Mouse (Mus musculus): ENCODE measurements around the gene Slc4a11.
"Not testable (repeated sequence)": the region's sequence is repeated elsewhere in the genome, so short reads cannot be mapped to it uniquely, and the experiment has no call there.

Slc4a11 gene

DNA sequence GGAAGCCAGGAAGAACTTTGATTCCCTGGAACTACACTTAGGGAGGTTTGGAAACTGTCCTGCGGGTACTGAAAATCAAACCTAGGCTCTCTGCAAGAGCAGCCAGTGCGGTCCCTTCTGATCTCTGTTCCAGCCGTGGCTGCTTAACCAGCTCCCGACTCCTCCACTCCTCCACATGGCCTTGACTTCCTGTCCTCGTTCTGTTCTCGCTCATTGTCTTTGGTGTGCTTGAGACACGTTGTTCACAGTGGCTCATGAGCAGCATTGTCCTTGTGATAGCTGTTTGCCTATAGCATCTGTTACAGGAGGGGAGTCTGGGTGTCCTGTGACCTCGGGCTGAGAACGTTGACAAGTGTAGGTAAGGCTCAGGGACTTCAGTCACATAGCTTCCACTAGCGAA, 20.1 kb downstream of the Slc4a11 start:
- no peak for DNase-seq

DNA sequence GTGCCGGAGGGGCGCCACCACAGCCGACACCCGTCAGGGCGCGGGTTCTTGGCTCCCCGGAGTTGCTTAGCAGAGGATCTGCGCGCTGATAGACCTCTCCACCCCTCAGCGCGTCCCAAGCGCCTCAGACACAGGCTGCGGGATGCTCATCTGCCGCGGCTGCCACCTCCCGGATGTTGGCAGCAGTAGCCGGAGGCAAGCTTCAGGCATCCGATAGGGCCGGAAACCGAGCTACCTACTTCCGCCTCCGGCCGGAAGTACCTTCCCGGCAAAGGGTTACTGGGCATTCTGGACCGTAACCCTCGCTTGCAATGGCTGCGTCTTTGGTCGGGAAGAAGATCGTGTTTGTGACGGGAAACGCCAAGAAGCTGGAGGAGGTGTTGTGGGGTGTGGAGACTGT, 29.8 kb downstream of the Slc4a11 start, which contains the start of gene Itpa:
Gene Itpa (plus strand): TSS at position 52 of the 400 bp plus-strand sequence.
- peak; percentile 92 for DNase-seq

DNA sequence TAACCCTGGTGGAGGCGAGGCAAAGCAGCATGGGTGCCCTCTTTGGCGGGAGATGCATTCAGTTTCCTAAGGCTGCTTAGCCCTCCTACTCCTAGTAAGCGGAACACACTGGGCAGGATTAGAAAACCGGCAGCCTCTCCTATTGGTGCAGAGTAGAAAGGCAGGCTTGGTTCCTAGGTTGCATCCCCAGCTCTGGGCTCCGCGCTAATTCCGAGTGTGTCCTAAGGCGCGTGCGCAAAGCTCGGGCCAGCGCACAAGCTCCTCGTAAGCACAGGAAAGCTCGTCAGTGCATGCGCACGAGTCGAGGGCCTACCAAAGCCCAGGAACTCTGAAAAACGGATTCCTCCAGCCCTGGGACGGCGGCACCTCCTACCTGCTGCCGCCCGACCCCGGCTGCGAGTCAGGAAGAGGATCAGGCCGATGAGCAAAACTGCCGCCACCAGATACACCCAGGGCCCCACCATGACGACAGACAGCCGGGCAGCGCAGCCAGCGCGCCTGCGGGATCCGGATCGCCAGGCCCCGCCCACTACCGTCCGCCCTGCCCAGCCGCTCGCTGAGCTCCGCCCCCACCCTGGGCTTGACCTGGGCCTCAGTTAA, 33.1 kb downstream of the Slc4a11 start, which contains the start of gene Ddrgk1:
Gene Ddrgk1 (minus strand): TSS at position 558 of the 600 bp plus-strand sequence.
- DNase-seq = peak; percentile 96

DNA sequence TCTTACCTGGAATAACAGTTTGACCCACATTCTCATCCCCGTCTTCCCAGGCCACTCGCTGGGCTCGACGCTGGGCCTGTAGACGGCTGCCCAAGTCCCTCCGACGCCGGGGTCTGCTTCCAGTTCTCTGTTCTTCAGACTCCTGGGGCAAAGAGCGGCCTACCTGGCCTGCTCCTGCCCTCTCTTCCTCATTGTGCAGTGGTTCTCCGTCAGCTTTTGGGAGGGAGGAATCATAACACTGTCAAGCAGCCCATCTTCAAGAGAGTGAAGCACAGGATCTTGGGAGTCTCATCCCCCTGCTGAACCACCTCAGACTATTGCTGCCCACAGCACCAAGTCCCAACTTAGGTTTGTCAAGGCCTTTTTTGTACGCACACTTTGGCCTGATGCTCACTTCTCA, 34.0 kb downstream of the Slc4a11 start:
- no peak for DNase-seq

DNA sequence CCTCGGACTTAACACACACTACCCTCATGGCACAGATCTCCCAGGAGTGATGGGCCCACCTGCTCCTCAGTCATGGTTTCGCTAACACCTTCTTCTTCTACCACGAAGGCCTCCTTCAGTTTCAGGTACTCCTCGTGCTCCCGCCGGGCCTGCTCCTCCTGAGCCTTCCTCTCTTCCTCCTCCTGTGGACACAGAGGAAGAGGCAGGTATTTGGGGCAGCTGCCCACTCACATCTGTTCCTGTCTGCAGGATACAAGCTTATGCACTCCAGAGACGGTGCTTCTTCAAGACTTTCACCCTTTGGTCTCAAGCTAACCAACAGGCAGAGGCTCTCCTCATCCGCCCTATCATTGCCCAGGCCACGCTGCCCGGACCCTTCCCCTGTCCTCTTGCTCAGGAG, 38.8 kb downstream of the Slc4a11 start:
- no peak for DNase-seq

DNA sequence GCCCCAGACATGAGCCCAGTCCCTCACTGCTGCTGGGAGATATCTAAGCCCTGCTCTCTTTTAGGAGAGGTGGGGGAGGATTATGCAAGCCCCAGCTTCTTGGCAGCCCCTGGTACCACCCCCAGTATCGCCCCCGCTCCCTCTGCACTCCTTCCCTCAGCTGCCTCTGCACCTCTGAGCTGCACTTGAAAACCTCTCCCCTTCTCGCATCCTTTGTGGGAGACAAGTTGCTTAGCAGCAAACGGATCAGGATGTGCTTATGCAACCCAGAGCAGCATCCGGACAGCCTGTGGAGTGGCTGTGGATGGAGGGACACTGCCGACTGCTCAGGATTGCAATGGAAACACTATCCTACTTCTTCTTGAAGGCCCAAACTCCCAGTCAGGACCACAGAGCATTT, 39.8 kb downstream of the Slc4a11 start:
- no peak for DNase-seq

DNA sequence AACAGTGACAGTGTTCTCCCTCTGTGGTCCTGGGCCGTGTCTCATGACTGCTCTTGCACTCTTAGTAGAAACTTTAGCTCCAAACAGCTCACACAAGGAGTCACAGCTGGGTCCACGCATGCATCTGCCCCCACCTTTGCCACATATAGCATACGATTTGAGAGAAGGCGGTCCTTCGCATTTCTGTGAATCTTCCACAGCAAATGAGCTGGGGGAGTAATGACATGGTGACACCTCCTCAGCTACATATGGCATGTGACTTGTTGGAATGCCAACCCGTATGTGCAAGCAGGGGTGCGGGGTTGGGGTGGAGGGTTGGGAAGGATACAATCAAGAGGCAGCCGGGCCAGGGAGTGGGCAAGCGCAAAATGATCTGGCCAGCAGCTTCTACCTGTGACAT, 40.8 kb downstream of the Slc4a11 start:
- no peak for DNase-seq

DNA sequence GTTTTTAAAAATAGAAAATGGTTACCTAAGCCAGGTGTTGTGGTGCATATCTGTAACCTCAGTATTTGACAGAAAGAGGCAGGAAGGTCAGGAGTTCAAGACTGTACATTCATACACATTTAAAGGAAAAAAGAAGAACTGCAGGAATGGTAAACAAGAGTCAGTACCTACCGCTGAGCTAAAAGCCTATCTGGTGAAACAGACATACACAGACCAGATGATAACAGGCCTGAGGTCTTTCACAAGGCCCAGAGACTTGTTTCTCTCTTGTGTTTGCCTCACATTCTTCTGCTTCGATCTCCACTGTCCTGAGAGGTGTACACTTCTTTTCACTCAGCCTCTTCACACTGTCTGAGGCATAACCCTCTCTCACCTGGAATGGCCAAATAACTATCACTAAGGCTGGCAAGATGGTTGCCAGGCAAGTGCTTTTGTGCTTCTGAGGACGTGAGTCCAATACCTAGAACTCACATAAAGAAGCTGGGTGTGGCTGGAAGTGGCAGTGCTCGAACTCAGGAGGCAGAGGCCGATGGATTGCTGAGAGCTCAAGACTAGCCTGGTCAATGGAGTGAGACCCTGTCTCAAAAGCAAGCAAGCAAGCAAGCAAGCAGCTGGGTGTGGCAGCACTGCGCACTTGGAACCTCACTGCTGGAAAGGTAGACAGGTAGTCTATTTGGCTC, 41.5 kb downstream of the Slc4a11 start:
- peak; percentile 62 for DNase-seq

DNA sequence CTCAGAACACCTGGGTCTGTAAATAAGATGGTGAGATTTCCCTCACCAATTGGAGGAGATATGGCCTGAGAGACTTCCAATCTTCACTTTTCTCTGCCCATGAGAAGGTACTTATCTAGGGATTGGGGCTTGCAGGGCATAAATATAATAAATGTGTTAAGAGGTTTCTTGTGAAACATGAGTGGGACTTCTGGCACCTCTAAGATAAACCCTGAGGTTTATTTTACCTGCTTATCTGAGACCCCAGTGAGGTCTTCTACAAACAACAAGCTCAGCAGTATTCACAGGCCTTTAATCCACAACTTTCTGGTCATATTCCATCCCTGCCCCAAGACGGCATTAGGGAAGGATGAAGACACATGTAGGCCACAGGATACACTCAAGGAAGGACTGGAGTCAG, 43.6 kb downstream of the Slc4a11 start:
- DNase-seq = no peak

DNA sequence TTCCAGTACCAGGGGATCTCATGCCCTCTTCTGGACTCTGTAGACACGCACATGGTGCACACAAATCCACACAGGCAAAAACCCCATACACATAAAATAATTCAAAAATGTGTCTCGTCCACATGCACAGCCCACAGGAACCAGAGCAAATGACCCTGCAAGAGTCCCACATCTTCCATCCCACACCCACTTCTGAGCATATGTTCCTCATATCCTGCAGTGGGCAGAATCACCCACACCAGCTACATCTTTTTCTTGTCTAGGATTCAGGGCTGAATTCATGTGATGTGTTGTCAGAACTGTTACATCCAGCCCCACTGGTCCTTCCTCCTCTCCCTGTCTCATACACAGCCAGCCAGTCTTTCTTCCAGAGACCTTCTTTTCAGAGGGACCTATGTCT, 44.0 kb downstream of the Slc4a11 start:
- no peak for DNase-seq

DNA sequence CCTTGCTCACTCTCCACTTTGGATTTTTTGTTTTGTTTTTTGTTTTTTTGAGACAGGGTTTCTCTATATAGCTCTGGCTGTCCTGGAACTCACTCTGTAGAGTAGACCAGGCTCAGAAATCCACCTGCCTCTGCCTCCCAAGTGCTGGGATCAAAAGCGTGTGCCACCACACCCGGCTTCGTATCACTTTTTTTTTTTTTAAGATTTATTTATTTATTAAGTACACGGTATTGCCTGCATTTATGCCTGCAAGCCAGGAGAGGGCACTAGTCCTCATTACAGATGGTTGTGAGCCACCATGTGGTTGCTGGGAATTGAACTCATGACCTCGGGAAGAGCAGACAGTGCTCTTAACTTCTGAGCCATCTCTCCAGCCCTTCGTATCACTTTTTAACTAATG, 48.3 kb downstream of the Slc4a11 start:
- not testable (repeated sequence) for DNase-seq

DNA sequence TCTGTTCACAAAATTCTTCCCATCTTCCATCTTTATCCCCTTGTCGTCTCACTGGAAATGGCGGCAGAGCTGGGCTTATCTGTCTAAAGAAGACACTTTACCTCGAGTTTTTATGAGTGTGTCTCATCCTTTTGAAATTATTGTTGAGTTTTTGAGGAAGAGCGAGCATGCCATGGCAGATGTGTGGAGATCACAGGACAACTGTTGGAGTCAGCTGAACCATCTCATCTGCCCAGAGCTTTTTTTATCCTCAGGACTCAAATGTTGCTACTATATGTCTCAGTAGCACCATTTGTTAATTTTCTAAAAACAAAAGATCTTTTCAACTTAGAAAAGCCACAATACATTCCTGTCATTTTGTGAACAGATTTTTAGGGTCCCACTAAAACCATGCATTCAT, 52.1 kb downstream of the Slc4a11 start:
- DNase-seq = no peak

DNA sequence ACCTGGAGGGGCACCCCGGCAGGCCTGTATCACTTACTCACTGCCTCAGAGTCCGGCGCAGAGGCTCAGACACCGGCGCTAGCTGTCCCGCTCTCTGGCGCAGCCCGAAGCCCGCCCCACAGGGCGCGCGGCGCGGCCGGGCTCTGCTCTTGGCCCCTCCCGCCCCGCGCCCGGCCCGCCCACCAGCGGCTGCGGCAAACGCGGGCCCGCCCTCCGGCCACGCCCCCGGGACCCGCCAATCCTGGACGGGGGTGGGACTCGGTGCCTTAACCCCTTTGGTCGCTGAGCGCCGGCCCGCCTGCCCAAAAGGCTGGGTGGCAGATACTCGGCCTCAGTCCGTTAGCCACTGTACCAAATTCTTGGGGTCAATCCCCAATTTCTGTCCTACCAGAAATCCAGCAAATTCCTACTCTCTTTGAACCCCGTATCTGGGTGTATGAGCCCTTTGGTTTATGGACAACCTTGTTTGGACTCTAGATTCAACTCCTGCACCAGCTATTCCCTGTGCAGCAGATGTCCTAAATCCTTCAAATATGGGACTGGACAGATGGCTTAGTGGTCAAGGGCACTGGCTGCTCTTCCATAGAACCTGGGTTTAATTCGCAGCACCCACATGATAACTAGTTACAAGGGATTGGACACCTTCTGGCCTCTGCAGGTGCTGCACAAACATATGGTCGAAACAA, 54.5 kb downstream of the Slc4a11 start, which contains the start of gene Lzts3:
Gene Lzts3 (minus strand): TSS at position 120 of the 686 bp plus-strand sequence.
- DNase-seq = peak; percentile 97

DNA sequence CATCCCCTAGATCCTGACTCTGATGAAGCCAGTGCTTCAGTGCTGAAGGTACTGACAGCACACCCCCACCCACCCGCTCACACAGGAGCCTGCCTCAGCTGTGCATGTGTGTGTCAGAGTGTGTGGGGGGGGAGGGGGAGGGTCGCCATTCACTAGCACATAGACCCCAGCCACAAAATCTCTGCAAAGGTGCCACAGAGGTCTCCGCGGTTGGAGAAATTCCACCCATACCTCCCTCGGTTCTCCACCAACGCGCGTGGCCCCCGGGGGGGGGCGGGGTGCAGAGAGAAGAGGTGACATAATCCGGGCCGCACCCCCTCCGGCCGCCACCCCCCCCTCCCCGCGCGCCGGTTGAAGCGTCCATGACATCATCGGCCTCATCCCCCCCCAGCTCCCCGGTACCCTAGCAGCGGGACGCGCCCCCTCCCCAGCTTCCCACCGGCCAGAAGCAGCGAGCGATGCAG, 55.1 kb downstream of the Slc4a11 start:
- no peak for DNase-seq

DNA sequence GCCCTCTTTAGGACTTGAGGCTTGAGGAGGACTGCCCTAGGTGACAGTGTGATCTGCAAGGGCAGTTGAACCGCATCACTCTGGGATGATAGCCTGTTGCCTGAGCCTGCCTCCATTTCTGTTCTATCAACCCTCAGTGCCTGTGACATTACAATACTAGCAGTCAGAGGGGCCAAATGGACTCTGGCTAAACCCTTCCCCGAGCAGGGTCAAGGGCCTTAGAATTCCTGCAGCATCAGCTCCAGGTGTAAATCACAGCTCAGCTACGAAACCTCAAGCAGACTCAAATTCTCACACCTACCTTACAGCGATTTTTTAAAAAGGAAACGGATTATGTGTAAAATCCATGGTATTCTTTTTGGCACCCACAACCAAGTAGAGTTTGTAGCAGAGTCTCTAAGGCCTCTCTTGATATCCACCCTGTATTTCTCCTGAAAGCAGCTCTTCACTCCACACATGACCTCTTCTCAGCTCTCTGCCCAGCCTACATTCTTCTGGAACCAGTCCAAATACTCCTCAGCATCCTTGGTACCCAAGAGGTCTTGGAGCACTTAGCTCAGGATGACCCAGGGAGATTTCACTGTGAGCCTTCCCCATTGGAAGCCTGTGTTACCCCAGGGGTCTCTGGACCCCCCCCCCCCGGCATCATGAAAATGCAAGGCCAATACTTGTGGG, 55.8 kb downstream of the Slc4a11 start:
- no peak for DNase-seq

DNA sequence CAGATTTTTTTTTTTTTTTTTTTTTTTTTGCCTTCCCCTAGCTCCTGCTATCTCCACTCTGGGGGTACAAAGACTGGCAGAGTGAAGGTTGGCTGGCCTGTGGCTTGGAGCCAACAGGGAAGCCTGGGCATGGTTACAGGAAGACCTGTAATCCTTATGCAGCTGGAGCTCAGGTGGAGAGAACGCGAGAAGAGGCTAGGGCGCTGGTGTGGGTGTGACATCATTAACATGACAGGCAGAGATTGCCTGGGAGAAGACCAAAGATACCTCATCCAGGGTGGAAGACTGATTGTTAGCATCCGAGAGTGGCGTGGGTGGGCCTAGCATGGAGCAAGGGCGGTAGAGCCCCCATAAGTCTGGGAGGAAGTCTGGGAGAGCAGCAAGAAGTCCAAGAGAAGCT, 58.0 kb downstream of the Slc4a11 start:
- DNase-seq = no peak

DNA sequence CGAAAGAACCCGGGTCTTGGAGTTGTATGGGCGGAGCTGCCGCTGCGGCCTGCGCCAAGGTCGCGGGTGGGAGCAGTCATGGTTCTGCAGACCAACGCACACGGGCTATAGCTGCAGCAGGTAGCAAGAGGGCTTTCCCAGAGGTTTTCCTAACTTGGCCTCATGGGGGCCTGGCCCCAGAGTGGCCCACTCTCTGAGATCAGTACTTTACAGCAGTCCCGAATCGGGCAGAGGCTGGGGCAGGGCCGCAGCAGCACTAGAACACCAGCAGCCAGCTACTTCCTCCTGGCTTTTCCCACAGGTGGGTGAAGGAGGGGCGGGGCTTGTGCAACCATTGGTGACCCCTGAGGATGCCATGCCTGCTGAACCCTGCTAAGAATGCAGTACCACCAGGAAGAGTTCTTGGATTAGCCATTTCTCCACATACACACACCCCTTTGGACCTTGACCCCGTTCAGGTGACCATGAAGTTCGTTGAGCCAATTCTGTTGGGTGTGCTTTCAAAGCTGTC, 59.2 kb downstream of the Slc4a11 start:
- no peak for DNase-seq

DNA sequence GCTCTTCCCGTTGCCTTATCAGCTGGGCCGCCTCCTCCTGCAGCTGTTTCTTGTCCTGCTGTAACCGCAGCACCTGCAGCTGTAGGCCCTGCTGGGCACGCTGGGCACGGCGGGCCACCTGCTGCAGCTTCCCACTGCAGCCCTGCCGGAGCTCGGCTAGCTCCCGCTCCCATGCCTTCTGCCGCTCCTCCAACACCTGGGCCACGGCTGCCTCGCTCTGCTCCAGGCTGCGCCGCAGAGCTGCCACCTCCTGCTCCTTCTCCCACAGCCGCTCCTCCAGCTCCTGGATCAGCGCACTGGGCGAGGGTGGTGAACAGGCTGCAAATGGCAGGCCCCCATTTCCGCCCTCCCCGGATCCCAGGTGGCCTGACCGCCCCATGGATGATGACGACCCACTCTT, 61.5 kb downstream of the Slc4a11 start:
- DNase-seq = peak; percentile 36

DNA sequence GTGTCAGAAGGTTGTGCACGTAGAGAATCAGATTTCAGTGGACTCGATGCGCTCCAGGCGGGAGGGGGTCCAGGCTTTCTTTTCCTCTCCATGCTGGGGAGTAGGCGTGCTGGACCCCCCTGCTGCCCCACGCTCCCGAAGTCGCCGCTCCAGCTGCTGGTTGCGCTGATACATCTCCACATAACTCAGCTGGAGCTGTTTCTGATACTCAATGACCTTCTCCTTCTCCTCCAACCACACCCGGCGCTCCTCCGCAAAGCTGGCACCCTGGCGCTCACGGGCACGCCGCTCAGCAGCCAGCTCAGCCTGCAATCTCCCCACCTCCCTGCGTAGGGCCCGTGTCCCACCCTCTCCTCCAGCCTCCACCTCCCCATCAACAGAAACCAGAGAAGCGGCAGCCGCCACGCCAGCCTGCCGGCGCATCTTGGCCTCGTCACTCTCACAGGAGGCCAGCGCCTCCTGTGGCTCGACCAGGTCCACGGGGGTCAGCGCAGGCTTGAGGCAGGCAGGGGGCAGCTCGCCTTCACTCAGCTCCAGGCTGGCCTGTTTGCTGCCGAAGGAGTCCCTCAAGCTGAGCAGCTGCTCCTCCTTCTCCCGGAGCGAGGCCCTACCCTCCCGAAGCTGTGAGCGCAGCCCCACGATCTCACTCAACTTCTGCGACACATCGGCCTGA, 62.4 kb downstream of the Slc4a11 start:
- DNase-seq = peak; percentile 19

All from liver (tissue).